Mouse (Mus musculus) ovary, postnatal 14 days (tissue): Measurements from ENCODE around the gene Tagln2.

Experiments used
- DNase-seq: peaks from one replicate; pipeline ENCODE4 v3.0.0; 2022; ENCODE audit warnings: low spot score

The Tagln2 gene

GRCm38 (mm10) chr1:172481111-172481510 lies 18.7 kb upstream of the Tagln2 start:
- DNase-seq = no peak

- DNase-seq = peak; percentile 85
These were observed 18.1 kb upstream of the Tagln2 start, which contains the start of gene Igsf9 for GRCm38 (mm10) chr1:172481540-172482280. Gene Igsf9 (plus strand): TSS chr1:172481788.

DNA sequence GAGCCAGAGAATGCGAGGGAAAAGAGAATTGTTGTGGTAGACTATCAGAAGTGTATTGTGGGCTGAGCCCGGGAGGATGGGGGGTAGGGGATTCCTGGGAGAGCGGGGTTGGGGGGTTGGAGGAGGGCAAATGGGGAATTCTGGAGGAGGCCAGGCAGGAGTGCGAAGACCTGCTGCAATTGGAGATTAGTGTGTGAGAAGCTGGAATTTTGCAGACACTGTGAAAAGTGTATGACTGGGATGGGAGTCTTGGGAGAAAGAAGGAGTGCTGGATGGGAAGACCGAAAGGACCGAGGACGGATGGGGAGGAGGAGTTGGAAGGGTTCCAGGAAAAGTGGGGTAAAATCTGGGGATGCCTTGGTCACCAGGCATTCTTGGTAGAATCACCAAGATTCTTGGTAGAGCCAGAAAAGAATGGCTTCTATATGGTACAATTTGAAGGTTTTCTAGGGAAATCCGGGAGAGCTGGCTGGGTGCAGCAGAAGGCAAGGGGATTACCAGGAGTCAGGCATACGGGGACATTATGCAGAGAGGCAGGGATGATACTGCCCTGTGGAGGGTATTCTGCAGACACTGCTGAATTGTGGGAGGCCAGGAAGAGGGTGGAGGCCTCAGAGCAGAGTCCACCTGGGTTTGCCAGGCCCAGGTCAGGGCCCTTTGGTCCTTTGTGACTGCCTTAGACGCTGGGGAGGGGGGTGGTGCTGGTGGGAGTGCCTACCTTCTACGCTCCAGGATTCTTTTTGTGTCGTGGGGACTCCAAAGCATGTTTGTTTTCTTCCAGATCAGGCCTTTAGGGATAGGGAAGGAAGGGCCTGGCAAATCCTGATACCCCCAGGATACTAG lies 17.1 kb upstream of the Tagln2 start:
- DNase-seq = no peak

GRCm38 (mm10) chr1:172483361-172483660 lies 16.5 kb upstream of the Tagln2 start:
- no peak for DNase-seq

GRCm38 (mm10) chr1:172484236-172484635 lies 15.6 kb upstream of the Tagln2 start:
- no peak for DNase-seq

- DNase-seq = no peak
These were observed 15.2 kb upstream of the Tagln2 start for GRCm38 (mm10) chr1:172484671-172485070.

GRCm38 (mm10) chr1:172485821-172486220 lies 14.0 kb upstream of the Tagln2 start:
- no peak for DNase-seq

DNA sequence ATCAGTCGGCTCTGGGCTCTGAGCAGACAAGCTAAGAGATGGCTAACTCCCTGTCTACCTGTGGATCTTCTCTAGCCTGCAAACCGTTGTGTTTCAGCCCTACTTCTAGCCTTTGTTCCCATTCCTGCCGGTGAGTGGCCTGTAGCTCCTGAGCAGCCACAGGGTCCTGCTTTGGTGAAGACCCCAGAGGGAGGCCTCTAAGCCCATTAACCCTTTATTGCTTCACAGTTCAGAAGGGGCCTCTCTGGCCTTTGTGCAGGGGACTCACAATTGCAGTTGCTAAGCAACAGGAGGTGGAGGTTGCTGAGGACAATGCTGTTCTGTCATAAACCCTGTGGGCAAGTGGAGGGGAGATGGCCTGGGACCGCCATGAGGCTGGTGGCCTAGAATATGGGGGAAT lies 13.6 kb upstream of the Tagln2 start:
- no peak for DNase-seq

DNA sequence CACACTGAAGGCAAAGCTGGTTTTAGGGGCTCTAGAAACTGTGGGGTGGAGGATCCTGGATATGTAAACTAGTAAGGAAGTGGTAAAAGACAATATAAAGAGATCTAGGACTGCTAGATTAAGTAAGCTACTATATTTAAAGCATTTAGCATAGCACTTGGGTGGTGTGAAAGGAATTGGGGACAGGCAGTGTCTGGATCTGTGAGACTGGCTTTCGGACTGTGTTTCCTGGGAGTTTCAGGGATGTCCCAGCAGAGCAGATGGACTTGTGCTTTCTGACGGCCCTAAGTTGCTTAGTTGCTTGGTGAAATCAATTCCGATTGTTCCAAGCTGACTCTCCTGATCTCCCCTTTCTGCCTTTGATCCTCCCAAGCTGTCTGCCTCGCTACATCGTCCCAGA lies 13.2 kb upstream of the Tagln2 start:
- DNase-seq = no peak

GRCm38 (mm10) chr1:172487859-172488258 lies 12.0 kb upstream of the Tagln2 start:
- DNase-seq = no peak

DNA sequence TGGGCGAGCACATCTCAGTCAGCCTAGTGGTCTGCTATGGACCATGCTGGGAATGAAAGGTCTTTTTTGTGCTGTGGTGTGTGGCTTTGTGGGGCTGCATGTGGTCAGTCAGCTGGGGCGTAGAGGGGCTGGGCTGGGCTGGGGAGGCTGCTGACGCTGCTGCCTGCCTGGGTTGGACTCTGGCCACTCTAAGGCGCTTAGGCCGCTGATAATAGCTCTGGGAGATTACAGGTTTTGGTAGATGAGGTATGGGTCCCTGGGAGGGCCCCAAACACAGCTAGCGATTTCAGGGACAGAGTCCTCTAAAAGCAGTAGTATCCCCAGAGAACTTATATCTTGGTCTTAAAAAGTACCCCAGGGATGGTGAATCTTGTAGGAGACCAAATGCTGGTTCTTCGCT lies 11.0 kb upstream of the Tagln2 start:
- no peak for DNase-seq

DNA sequence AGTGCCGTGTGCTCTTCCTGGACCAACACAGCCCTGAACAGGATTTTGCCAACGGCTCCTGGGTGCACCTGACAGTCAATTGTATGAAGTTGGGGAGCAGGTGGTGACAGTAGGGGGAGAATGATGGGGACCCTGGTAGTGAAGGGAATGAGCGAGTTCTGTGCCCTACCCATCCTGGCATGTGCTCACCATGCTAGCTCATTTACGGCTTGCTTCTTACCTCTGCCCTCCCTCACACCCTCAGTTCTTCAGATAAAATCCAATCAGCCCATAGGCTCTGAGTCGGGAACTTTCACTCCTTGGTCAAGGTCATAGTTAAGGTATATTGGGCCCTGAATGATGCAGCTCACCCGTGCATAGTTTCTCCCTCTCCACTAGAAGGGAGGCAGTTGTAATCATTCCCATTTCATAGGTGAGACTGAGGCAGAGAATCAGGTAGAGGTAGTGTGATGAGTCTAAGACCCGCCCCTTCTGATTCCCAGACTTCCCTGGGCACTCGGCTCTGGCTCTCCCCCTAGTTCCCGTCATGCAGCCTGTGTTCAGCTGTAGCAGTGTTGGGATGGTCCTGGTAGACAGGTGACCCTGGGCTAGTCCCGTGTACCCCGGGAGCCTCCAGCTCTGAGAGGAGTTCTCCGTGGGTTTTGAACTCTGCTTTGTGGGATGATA lies 10.1 kb upstream of the Tagln2 start:
- no peak for DNase-seq

- peak; percentile 96 for DNase-seq
These were observed 9.6 kb upstream of the Tagln2 start for GRCm38 (mm10) chr1:172490261-172490661.

GRCm38 (mm10) chr1:172492047-172492446 lies 7.8 kb upstream of the Tagln2 start:
- DNase-seq = no peak

DNA sequence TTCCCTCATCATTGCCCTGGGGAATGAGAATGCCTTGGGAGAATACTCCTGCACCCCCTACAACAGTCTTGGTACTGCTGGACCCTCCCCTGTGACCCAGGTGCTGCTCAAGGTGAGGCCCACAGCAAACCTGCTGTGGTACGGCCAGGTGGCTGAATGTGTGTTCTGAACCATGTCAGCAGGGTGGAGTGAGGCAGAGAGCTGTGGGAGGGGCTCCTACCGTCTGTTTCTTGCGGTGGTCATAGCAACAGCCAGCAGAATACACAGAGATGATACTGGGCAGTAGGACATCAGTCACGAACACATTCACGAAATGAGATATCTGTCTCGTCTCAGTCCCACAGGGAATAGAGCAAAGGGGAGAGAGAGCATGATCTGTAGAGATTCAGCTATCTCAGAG lies 6.3 kb upstream of the Tagln2 start:
- no peak for DNase-seq

GRCm38 (mm10) chr1:172496030-172496429 lies 3.8 kb upstream of the Tagln2 start:
- DNase-seq = no peak

DNA sequence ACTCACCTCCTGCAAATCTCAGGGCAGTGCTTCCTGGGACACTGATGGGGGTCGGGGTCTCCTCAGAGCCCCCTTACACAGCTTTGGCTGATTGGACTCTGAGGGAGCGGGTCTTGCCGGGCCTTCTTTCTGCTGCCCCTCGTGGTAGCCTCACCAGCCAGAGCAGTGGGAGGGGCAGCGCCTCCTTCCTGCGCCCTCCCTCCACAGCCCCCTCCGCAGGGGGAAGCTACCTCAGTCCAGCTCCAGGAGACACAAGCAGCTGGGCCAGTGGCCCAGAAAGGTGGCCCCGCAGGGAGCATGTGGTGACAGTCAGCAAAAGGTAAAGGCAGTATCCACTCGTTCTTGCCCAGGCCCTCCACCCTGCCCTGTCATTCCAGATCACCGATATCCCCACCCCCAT lies 2.4 kb upstream of the Tagln2 start:
- DNase-seq = no peak

- DNase-seq = no peak
These were observed 864 bp downstream of the Tagln2 start for GRCm38 (mm10) chr1:172500451-172501370.

DNA sequence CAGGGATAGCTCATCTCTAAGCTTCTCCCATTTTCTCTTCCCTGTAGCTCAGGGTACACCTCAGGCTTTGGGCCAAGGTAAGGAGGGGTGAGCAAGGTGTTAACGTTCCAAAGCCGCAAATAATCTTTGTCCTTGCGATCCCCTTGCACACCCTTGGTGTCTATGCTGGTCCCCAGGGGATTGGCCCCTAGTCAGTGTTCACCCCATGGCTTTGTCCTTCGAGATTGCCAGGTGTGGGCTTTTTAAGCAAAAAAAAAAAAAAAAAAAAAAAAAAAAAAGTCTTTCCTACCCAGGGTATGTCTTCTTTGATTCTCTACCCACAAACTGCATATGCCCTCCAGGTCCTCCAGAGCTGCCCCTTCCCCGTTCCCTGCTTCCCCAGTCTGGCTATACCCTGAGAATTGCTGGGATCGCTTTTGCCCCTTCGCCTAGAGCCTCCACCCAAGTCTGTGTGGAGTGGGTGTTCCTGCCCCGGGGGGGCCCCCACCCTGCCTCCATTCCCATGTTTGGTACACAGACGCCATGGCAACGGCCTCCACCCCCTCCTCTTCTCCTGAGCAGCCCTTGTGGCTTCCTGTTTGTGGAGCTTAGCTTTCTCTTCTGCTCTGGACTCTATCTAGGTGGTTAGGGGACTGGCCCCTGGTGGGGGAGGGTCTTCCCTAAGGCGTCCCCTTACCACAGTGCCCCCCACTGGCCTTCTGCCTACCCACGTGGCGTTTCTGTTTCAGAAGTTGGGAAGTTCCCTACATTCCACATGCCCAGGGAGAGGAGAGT lies 1.7 kb downstream of the Tagln2 start:
- DNase-seq = no peak

DNA sequence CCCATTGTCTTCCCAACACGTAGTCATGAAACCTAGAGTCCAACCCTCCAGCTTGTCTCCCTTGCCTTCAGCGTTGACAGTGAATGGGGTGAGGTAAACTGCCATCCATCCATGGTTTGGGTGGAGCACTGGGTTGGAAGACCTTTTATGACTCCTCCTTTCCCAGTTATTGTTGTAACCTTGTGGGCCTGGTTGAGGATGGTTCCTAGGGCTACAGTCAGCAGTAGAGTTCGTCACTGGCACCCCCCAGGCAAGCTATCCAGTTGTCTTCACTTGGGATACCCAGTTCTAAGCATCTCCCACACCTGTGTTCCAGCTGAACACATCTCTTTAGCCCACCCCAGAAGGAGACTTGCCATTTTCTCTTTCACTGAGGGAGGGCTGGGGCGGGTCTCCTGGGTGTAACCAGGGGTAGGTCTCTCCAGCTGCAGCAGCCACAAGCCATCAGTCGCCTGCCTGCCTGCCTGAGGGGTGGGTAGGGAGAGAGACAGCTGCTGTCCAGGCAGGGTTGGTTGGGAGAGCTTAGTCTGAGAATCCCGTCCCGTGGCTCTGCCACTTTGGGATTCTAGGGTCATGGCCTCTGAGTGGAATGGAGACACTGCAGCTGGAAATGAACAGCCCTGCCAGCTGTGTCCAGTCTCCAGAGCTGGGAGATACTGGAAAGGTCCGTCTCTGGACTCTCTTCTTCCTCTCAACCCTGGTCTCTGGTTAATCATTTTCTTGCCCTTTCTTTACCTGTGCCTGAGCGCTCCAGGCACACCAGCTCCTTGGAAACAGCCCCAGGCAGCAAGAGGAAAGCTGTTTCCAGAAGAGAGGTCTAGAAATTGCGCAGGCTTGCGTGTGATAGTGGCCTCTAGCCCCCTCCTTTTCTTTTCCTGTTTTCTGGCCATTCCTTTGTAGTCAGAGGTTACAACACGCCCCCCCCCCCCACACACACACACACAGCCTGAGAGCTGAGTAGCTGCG lies 2.6 kb downstream of the Tagln2 start:
- no peak for DNase-seq
